Mouse (Mus musculus): Measurements from ENCODE around the gene Tnks2.

- TF ChIP-seq CTCF (IDR thresholded peaks at IDR 0.05; ENCODE audit: borderline replicate concordance, control insufficient read depth, extremely low read depth, insufficient read depth, low read length, poor library complexity): no peak
- TF ChIP-seq POLR2A (IDR thresholded peaks at IDR 0.05; ENCODE audit: control insufficient read depth, extremely low read depth, insufficient read depth, low read length, poor library complexity): no peak
These were observed 92.7 kb downstream of the Tnks2 start for GRCm38 (mm10) chr19:36926553-36927236.

All from thymus, adult 2 months (tissue).